Mouse (Mus musculus): ENCODE data around the gene Mt2.

Mt2 gene

DNA sequence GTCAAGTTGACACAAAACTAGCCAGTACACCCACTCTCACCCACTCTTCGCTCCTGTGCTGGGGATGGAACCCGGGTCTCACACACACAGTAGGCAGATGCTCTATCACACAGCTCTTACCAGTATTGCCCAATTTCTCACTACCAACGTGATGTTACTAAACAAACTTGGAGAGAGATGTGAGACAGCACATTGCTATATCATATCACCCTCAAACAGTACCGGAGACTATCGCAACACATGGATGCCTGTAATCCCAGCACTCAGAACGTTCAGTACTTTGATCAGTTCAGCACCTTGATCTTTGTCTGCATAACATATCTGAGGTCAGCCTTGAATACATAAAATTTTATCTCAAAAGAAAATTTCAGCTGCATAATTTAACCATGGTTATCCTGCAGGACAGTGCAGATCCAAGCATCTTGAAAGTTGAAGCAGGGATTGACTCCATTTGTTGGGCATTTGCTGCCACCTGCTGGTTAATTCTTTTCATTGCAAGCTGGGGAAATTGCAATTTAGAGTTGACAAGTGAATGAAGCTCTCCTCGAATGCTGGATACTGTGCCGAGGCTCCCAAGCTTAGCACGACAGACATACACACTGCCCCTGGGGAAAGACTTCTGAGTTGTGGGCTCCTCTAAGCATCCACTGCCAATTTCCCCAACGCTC lies 26.9 kb downstream of the Mt2 start:
- peak; percentile 72 for DNase-seq (ENCODE audit: low read depth, low spot score)

DNA sequence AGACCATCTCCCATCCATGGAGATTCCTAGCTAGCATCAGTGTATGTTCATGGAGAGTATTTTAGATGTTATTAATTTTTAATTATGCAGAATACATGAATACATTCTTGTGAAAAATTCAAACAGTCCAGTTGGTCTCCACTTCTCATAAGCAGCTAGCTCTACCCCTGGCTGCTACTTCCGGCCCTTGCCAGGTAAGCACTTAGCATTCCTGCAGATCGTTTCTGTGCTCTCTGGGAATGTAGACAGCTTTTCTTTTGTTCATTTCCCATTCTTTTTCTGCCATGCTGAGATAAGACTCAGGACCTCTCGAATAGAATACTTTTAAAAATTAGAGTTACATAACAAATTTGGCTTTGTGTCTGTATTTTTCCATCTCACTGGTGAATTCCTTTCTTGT lies 31.6 kb downstream of the Mt2 start:
- no peak for DNase-seq (ENCODE audit: low read depth, low spot score)

DNA sequence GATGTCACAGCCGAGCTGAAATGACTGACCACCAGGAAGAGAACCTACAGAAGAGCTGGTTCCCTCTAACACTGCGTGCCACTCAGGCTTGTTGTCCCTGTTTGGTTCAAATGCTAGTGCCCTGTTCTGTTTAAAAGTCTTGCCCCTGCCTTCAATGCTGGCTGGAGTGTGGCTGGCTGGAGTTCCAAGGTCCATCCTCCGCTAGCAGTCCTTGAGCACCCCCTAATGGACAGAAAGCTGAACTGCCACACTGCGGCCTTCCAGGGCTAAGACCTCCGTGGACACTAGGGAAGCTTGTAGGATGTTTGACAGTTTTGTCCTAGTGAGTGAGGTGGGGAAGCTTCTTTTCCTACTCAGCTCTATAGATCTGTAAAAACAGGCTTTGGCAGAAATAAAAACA lies 33.3 kb downstream of the Mt2 start:
- peak; percentile 65 for DNase-seq (ENCODE audit: low read depth, low spot score)

DNA sequence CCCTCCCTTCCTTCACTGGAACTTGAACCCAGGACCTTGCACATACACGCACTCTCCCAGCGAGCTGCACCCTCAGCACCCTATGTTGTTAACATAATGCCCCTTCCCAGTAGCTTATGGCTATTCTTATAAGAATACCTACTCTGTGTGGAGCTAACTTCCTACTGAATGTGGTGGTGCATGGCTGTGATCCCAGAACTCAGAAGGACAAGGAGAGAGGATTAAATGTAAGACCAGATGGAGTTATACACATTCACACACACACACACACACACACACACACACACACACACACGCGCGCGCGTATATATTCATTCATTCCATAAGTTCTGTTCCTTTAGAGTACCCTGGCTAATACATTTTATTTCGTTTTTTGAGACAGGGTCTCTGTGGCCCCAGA lies 33.8 kb downstream of the Mt2 start:
- DNase-seq (ENCODE audit: low read depth, low spot score): no peak

DNA sequence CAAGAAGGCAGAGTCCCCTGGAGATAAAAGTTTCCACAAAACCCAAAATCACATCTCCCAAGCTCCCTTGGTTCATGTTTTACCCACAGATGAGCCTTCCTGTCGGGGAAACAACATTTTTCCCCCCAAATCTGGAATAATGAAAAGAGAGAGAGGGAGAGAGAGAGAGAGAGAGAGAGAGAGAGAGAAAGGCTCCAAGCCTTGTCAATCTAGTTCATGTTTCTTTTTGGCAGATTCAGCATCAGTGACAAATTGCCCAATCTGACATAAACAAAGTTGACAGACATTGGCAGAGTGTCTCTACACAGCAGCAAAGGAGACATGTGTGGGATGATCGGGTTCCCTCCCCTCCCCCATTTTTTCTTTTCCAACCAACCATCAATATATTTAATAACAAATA lies 35.0 kb downstream of the Mt2 start:
- no peak for DNase-seq (ENCODE audit: low read depth, low spot score)

DNA sequence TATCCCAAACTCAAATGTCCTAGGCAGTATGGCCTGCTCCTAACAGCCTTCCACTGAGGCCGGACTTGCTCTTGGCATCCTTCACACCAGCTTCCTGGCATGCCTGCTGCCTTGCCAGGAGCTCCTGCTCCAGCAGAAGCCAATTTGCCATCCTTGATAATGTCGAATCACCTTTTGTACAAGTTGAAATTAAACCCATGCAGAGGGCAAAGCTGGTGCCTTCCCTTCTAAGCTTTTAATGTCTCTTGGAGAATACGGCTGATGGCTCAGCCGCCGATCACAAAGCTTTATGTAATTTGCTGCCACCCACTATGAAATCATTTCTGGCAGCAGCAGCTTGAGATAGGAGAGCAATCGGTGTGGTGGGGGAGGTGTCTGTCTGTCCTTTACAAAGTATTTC lies 37.2 kb downstream of the Mt2 start:
- DNase-seq (ENCODE audit: low read depth, low spot score): no peak

DNA sequence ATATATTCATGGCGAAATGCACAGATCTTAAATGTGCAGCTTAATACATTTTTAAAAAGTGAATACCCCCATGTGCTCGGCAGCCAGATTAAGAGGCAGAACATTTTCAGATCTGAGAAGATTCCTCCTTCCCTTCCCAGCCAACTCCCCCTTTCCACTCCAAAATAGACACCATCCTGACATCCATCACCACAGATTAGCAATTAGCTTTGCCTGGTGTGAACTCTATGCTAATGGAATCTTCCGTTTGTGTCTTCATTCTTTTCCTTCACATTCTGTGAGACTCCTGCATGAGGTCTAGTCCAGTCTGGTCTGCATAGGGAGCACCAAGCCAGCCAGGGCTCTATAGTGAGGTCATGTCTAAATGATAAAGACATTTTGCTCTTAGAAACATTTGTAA lies 37.8 kb downstream of the Mt2 start:
- no peak for DNase-seq (ENCODE audit: low read depth, low spot score)

DNA sequence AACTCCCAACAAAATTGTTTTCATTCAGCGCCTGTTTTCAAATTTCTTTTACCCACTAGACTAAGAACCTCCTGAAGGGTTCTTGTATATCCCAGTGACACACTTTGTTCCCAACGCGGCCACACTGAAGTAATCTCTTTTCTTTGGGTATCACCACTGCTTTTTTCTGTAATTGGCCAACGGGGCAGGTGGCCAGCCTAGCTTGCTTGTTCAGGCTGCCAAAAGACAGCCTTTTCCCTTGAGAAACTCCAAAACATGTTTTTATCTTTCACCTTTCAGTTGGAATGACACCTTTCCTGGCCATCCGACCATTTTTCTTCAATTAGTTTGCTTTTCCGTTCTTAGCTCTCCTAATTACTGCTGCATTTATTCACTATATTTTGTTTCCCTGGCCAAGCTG lies 41.4 kb downstream of the Mt2 start:
- no peak for DNase-seq (ENCODE audit: low read depth, low spot score)

DNA sequence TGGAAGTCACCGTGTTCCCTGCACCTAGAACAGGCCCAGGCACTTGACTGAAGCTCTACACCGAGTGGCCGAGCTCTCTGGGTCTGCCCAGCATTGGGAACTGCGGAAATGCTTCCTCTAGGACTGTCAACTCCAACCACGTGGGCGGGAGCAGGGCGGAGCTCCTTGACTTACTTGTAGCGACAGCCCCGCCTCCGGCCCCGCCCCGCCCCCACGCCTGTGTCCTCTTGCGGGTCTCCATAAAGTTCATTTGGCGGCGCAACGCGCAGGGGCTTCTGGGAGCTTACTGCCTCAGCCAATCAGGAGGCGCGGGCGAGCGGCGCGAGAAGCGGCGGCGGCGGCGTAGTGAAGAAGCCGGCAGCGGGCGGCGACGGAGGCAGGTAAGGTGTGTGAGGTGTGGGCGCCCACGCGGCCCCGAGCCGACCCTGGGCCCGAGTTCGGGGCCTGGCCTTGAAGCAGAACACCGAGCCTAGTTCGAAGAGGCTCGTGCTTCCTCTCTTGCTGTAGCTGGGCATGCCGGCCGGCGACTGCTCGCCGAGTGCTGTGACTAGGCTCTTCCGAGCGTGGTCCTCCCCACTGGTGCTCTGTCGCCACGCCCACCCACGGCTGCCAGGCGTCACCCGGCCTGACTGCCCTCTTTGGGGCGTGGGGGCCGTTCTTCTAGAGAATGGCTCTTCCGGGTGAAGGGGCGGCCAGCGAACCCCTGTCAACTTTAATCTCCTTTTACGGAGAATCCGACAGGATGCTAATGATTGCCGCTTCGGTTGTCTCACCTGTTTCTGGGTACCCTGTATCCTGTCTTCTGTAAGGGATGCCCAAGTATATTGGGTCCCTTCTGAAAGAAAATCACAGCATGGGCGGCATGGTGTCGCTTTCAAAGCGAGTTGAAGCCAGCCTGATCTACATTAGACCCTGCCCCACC lies 42.0 kb downstream of the Mt2 start, which contains the start of gene Nup93:
Gene Nup93, plus strand, starts transcription at position 313 of the 922 bp plus-strand sequence.
- peak; percentile 95 for DNase-seq (ENCODE audit: low read depth, low spot score)

Data from retina, postnatal 7 days (tissue).